Mouse (Mus musculus) layer of hippocampus, adult 18-20 months (tissue): ENCODE results near the gene Rer1. TPM values are rescaled to one million over a fixed set of nuclear protein-coding genes. Genes with fewer than 3 reads are reported as not detected.
"Not testable (repeated sequence)": the region's sequence is repeated elsewhere in the genome, so short reads cannot be mapped to it uniquely, and the experiment has no call there.

ENCODE experiments used
- DNase-seq, 2 experiments: peaks; one replicate each; pipeline ENCODE4 v3.0.0; 2022; ENCODE audit warnings: low spot score in 2 of 2
- total RNA-seq, 2 experiments: library from RNA; stranded (reverse); gene quantifications; 2 replicates each; pipeline ENCODE4 v1.2.3; 2021

The Rer1 gene
- total RNA-seq, 2 experiments from 2014 or later: 63.4 to 65.5 TPM

- no peak for DNase-seq
Measured at GRCm38 (mm10) chr4:155117396-155117978, 31.3 kb upstream of the Rer1 start.

GRCm38 (mm10) chr4:155116607-155117006 lies 30.4 kb upstream of the Rer1 start:
- DNase-seq: no peak

DNA sequence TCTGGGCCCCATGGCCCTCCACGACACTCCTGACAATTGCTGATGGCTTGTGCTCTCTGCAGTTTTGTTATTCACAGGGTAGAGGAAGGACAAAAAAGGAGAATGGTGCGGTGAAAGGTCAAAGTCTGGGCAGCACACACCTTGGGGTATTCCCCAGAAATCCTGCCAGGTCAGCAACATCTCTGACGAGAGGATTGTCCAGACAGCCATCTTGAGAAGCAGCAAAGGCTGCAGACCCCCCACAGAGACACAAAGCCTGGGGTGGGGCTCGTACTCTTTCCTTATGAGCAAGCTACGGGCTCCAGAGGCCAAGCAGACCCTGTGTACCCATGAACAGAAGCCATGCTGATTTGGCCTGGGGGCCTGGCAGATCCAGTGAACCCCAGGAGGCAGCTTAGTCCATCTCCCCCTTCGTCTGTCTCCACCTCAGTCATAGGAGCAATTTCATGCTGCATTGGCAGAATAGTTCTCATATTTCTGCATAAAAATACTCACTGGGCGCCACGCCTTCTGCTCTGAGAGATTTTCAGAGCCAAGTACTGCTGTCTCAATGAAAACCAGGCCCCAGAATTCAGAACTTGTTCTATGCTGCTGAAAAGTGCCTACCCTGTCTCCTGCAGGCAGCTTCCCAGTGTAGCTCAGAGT lies 27.7 kb upstream of the Rer1 start:
- DNase-seq: peak in 1 of 2 experiments; percentile 53

GRCm38 (mm10) chr4:155109471-155109870 lies 23.3 kb upstream of the Rer1 start:
- DNase-seq: no peak

DNA sequence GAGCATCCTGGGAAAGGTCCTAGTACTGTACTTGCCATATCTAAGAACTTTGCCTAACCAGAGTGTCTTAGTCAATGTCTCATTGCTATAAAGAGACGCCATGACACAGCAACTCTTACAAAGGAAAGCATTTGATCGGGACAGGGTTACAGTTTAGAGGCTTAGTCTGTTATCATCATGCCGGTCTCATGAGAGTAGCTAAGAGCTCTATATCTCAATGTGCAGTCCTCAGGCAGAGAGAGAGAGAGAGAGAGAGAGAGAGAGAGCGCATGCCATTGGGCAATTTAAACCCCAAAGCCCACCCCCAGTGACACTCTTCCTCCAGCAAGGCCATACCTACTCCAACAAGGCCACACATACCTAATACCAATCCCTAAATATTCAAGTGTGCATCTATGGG lies 21.7 kb upstream of the Rer1 start:
- no peak for DNase-seq

DNA sequence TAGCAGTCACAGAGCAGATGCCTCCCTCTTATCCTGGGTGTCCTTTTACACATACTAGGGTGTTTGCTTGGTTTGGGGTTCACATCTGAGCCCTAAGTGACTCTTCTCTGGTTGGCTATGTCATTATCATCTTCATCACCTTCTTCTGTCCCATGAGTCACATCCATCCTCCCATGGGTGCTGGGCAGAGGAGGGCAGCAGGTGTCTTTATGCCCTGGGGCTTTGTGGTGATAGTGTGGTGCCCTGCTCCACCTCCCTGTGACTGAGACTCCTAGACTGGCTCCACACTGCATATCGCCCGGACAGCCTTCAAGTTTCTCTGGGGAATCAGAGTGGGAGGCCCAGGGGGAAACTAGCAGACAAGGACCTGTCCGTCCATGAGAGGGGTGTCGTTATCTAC lies 12.4 kb upstream of the Rer1 start:
- no peak for DNase-seq

DNA sequence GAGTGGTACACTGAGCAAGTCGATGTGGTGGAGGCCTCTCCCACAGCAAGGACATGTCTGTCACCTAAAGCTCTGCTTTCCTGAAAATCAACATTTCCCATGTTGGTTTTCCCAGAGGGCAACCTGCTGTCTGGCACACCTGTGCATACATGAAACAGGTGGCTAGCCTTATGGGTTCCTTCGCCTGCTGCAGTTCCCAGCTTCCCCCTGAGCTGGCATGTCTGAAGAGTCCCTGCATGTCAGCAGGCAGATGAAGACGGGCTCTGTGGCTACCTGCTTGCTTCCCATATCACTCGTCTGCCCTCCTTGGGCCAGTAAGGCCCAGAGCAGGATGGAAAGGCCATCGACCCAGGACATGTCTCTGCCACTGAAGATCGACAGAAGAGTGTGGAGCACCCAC lies 11.3 kb upstream of the Rer1 start:
- no peak for DNase-seq

DNA sequence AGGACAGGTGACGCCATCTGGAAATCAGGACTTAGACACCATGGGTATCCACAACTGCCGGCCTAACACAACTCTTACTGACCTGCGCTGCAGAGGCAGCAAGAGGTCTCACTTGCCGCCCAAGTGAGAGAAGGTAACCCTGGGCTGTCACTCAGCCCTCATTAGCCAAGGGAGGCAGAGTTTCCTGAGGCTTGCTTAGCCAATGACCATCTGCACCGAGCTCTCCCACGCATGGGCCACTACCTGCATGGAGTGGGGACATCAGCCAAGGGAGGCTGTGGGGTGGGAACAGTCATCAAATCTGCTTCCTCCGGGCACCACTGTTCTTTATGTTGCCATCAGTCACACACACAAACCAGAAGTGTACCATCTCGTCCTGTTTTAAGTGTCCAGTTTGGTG lies 9.8 kb upstream of the Rer1 start:
- no peak for DNase-seq

DNA sequence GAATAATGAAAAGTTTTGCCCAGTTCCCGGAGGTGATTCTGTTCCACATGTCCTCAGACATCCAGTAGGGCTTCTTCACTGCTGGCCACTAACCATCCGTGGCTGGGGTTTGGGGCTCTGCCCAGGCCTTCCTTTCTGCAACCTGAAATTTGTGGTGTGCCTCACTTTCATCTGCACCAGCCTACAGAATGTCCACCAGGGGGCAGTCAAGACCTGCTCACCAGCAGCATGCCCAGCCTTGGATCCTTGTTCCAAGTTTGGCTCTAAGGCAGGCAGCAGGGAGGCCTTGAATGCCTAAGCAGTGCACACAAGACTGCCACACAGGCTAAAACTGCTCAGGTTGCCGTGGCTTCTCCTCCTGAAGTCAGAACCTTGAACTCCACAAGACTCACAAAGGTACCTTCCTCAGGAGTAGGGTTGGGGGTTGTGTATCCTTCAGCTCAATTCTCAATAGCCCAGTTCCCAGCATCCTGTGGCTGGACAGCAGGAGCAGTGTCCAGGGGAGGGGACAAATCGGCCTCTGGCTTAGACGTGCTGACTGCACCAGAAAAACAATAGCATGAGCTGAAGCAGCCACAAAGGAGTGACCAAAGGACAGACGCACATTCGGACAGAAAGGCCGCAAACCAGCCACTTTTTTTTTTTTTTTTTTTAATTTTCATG lies 9.2 kb upstream of the Rer1 start:
- DNase-seq: peak; percentile 83 to 94

GRCm38 (mm10) chr4:155094565-155094964 lies 8.4 kb upstream of the Rer1 start:
- DNase-seq: peak in 1 of 2 experiments; percentile 56

GRCm38 (mm10) chr4:155093431-155094149 lies 7.4 kb upstream of the Rer1 start:
- DNase-seq: no peak

DNA sequence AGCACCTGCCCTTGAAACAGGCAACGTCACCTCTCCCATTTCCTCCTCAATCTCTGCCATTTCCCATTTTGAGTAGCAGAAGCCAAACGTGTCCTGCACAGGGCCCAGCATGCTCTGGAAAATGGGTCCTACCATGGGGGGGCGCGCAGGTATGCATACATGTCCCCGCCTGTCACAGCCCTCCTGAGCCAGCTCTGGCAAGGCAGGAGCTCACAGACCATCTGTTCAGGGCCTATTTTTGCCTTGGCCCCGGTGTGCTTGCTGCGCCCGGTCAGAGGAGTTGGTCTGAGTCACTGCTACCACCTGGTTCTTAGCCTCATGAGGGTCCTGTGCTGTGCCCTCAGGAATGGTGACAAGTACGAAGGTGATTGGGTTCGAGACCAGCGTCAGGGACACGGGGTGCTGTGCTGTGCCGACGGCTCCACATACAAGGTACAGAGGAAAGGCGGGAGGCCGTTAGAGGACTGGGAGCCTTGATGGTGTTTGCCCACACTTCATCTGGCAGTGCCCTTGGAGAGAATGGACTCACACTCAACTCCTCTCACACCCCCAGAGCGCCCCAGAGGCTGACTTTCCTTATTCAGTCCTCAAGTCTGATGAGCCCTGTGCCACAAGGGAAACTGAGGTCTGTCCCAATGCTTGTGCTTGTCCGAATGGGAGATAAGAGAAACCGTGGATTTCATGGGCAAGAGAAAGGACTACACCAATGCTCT lies 6.7 kb upstream of the Rer1 start:
- no peak for DNase-seq

DNA sequence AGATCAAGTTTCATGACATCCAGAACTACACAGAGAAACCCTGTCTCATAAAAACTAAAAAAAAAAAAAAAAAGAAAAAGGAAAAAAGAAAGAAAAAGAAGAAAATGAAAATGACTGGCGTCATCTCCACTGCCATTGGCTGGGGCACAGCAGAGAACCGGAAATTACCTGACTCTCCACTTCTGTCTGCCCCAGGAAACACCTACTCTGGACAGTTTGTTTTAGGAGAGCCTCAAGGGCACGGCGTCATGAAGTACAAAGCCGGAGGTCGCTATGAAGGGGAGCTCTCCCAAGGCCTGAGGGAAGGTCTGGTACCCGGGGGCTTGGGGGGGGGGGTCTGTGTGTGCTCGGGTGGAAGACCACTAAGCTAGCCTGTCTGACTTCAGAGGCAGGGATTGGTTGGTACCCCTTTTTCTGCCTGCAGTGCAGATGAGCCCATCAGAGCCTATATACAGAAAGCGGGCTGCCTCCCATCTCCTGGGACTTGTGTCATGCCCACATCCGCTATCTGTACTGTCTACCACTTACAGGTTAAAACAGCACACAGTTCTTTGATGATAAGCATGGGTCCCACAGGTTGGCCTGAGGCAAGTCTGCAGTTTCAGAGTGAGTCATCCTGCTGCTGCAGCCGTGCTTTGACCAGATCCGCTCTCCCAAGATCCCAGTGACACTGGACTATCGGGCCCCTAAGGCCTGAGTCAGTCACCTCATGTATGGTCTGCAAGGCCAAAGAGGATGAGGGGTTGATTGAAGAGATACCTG lies 4.7 kb upstream of the Rer1 start:
- DNase-seq: no peak

- no peak for DNase-seq
Measured at GRCm38 (mm10) chr4:155090147-155090546, 4.0 kb upstream of the Rer1 start.

GRCm38 (mm10) chr4:155089241-155089640 lies 3.1 kb upstream of the Rer1 start:
- no peak for DNase-seq

GRCm38 (mm10) chr4:155085206-155086107 lies 725 bp downstream of the Rer1 start:
- no peak for DNase-seq

- no peak for DNase-seq
Measured at GRCm38 (mm10) chr4:155084351-155084750, 1.8 kb downstream of the Rer1 start.

DNA sequence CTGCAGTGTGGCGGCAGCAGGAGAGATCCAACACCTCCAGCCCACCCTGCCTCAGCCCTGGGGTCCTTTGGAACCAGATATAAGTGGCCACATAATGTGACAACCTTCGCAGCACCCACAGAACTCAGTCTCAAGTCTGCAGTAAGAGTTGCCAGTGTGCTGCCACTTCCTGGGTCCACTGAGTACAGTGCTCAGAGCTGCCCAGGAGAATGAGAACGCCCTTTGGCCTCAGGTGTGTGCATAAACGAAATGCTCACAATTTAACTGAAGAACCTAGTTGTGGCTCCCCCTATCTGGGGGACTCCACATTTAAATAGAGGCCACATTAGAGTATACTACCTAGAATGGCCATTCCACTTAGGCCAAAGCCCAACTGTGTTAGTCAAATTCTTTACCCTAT lies 2.6 kb downstream of the Rer1 start:
- DNase-seq: no peak

- no peak for DNase-seq
Measured at GRCm38 (mm10) chr4:155079666-155080065, 6.5 kb downstream of the Rer1 start.

GRCm38 (mm10) chr4:155078808-155079207 lies 7.4 kb downstream of the Rer1 start:
- not testable (repeated sequence) for DNase-seq
